Mouse (Mus musculus) layer of hippocampus, adult 9-11 months (tissue): ENCODE measurements around the gene Rasgef1c.

Source experiments
- DNase-seq: peaks from one replicate; pipeline ENCODE4 v3.0.0; 2022

Rasgef1c gene

GRCm38 (mm10) chr11:49926183-49926582 lies 24.5 kb downstream of the Rasgef1c start:
- no peak for DNase-seq

- no peak for DNase-seq
Observed at GRCm38 (mm10) chr11:49927169-49927568, 25.5 kb downstream of the Rasgef1c start.

GRCm38 (mm10) chr11:49927670-49928069 lies 26.0 kb downstream of the Rasgef1c start:
- DNase-seq: no peak

- peak; percentile 30 for DNase-seq
Observed at GRCm38 (mm10) chr11:49931037-49931625, 29.5 kb downstream of the Rasgef1c start.

- no peak for DNase-seq
Observed at GRCm38 (mm10) chr11:49931853-49932252, 30.2 kb downstream of the Rasgef1c start.

- DNase-seq: no peak
Observed at GRCm38 (mm10) chr11:49933811-49934210, 32.2 kb downstream of the Rasgef1c start.

- DNase-seq: peak; percentile 45
Observed at GRCm38 (mm10) chr11:49934322-49934721, 32.7 kb downstream of the Rasgef1c start.

GRCm38 (mm10) chr11:49936458-49936857 lies 34.8 kb downstream of the Rasgef1c start:
- no peak for DNase-seq

- no peak for DNase-seq
Observed at GRCm38 (mm10) chr11:49937779-49938178, 36.1 kb downstream of the Rasgef1c start.

- peak; percentile 88 for DNase-seq
Observed at GRCm38 (mm10) chr11:49938258-49939164, 36.9 kb downstream of the Rasgef1c start.

- DNase-seq: no peak
Observed at GRCm38 (mm10) chr11:49942841-49943240, 41.2 kb downstream of the Rasgef1c start.

- DNase-seq: no peak
Observed at GRCm38 (mm10) chr11:49943901-49944300, 42.3 kb downstream of the Rasgef1c start.

- DNase-seq: no peak
Observed at GRCm38 (mm10) chr11:49945726-49946125, 44.1 kb downstream of the Rasgef1c start.

- DNase-seq: peak; percentile 39
Observed at GRCm38 (mm10) chr11:49949839-49950238, 48.2 kb downstream of the Rasgef1c start.

- no peak for DNase-seq
Observed at GRCm38 (mm10) chr11:49953616-49954015, 52.0 kb downstream of the Rasgef1c start.

- peak; percentile 72 for DNase-seq
Observed at GRCm38 (mm10) chr11:49955577-49956261, 54.1 kb downstream of the Rasgef1c start.

GRCm38 (mm10) chr11:49958017-49958416 lies 56.4 kb downstream of the Rasgef1c start:
- no peak for DNase-seq

GRCm38 (mm10) chr11:49961098-49961740 lies 59.6 kb downstream of the Rasgef1c start:
- no peak for DNase-seq

- no peak for DNase-seq
Observed at GRCm38 (mm10) chr11:49965320-49965719, 63.7 kb downstream of the Rasgef1c start.

GRCm38 (mm10) chr11:49969692-49970091 lies 68.1 kb downstream of the Rasgef1c start:
- DNase-seq: no peak

- no peak for DNase-seq
Observed at GRCm38 (mm10) chr11:49973657-49974340, 72.2 kb downstream of the Rasgef1c start.

GRCm38 (mm10) chr11:49974675-49975074 lies 73.0 kb downstream of the Rasgef1c start:
- no peak for DNase-seq
